Mouse (Mus musculus) thymus, postnatal 25 days (tissue): ENCODE measurements at regions not wholly inside any gene's neighbourhood (a gene's known extent, or its start where the extent isn't known, plus 50 kb on each side); places are given as distances from the start of the nearest gene placed in this dataset.
"Not testable (repeated sequence)": the region's sequence is repeated elsewhere in the genome, so short reads cannot be mapped to it uniquely, and the experiment has no call there.

Experiments
- DNase-seq: peaks from one replicate; pipeline ENCODE4 v3.0.0; 2022

DNA sequence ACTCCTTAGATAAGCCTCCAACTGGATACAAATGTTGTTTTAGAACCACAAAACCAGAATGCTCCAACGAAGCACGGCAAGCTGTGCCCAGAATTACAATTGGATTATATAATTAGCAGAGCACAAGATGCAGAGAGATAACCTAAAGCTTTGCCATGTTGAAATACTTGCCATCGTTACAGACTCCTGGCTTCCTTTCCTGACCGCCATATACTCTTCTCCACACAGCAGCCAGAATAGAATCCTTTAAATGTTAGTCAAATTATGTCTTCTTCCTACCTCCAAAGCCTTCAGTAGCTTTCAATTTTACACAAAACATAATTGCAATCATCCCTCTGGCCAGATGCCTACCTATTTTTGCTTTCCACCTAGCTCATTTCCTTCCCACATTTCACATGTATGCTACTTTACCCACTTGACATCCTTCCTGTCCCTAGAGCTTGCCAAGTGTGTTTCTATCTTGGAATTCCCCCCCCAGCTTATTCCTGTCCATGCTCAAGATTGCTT is 52.8 kb upstream of the G2e3 start:
- no peak for DNase-seq

DNA sequence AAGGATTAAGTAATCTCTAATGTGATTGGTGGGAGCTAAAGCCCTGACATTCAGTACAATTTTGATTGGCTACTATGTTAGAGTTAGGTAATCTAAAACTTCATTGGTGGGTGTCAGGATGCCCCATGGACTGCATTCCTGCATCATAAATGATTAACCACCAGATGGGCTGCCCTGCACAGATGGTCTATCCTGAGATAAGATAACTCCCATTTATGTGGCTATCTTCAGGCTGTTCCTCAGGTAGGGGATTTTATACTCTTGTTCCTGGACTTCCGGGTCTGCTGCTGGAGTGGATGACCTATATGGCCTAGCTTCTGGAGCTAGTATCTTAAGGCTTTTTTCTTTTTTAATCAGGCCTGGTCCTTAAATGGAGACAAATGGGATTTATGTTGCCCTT is 69.5 kb upstream of the G2e3 start:
- DNase-seq, result no peak

DNA sequence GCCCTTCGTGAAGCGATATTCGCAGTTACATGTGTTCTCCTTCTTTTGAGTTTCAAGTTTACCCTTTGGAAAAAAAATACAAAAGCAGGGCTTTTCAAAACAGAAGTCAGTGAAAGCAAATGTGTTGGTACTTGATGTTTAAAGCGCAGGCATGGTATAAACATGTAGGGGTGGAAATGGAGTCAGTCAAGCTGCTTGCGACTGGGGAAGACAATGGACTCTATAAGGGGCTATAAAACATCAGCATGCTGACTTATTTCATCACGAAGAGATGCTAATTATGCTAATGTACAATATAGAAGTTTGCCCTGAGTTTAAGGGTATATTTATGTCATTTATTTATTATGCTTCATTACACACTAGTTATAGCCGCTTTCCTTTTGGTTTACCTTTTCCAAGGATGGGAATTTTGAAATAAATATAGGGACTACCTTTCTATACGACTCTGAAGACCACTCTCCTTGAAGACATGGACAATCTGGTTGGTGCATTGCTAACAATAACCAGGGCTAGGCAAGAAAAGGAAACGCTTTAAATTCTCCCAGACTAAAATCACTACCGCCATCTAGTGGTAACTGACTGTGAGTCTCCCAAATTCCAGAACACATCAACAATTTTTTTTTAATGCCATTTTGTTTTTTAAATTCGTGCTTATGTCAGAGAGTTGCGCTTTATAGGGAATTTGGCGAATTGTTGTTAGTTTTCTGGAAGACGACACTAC is 71.9 kb upstream of the G2e3 start:
- no peak for DNase-seq

DNA sequence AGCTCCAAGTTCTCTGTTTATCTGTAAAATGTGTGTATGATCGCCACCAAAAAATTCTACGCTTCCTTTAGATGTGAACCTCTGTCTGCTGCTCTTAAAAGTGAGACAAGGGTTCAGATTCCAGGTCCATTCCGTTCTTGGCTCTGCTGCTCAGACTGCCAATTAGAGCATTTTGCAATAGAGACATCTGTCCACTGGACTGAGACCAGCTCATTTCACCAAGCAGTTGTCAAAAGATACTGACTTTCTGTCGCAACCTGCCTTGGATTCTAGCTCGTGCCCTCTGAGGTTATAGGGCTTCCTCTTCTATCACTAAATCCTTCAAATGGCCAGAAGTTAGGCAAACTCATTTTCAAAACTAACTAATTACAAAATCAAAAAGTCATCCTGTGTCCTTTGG is 74.4 kb upstream of the G2e3 start:
- DNase-seq, result no peak

DNA sequence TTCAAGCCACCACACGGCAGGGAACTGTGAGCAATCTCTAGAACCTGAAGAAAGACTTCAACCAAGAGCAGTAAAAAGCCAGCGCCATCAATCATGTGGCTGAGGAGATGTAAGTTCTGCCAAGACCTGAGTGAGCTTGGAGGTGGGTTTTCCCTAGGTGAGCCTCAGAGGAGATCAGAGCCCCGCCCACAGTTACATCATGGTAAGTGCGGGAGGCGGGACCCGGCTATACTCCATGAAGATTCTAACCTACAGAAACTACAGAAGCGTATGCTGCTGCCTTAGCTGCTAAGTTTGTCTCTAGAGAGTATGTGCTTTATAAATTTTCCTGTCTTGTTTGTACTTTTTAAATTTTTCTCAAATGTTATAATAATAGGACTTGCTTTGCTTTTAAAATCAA is 105.0 kb upstream of the G2e3 start:
- DNase-seq, result no peak

DNA sequence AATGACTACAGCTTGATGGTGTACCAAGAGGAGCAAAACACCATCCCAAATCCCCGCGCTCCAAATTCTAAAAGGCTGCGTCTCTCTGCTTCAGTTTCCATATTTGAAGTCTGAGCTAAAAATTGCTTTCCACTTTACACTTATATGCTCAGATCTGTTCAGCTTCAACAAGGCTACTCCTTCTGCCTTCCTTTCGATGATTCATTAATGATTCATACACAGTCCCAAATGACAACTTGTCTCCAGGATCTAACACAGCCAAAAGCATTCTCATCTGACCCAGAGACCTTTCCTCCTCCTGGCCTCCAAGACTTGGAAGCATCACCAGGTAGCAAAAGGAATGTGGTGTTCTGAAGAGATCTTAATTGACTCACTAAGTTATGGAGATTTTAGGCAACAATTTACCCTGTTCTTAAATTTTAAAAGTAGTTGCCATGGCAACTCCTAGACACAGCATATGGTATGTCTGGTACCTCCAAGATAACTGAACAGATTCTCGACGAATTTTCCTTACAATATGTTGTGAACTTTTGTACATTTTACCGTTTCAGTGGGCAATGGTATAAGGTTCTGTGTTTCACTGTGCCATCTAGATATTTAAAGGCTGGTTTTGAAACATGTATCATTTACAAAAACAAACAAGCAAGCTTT is 106.6 kb upstream of the G2e3 start:
- DNase-seq, result no peak

DNA sequence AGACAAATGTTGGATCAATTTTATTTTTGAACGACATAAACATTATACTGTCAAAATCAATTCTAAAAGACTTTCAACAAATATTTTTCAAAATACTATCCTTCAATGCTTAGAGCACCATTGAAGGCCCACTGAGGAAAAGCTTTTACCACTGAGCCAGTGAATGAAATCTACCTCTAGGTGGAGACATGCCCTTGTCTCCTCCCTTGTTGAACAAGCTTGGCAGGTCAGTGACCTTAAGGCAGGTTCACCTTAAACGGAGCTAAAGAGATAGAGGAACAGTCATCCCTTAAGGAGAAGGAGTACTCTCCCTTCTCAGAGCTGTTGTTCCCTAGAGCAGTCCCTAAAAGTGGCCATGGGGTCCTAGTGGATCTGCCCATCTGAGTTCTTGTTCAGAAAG is 136.2 kb upstream of the G2e3 start:
- no peak for DNase-seq

DNA sequence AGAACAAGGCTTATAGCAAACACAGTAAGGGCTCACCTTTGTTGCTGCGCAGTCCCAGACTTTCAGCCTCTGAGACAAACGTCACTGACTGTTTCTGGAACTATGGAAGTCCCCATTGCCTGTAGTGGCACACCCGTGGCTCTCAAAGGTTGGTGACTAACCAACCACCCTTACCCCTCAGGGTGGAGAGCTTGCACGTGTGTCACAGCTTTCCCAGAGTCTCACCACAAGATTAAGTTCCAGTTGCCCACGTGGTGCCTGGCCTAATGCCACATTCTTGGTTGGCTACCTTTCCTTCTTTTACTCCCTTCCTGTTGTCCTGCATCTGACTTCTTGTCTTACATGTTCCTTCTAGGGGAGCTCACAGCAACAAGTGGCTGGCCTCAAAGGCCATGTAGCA is 151.6 kb upstream of the G2e3 start:
- DNase-seq, result no peak

DNA sequence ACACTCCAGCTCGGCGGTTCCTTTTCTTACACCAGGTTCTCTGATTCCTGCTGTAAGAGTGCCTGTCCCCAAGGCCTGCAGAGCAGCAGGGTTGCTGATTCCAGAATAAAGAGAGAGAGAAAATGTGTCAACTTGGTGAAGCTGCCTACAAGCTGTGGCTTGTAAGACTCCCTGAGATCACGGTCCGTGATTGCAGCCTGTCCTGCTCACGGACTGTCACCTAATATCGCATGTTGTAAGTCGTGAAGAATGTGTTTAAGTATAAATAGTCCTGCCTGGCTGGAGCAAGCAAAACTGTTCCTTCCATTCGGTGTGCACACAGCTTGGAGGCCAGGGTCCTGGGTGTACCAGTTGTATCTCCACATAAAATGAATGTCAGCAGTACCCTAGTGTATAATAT is 152.7 kb upstream of the G2e3 start:
- no peak for DNase-seq

DNA sequence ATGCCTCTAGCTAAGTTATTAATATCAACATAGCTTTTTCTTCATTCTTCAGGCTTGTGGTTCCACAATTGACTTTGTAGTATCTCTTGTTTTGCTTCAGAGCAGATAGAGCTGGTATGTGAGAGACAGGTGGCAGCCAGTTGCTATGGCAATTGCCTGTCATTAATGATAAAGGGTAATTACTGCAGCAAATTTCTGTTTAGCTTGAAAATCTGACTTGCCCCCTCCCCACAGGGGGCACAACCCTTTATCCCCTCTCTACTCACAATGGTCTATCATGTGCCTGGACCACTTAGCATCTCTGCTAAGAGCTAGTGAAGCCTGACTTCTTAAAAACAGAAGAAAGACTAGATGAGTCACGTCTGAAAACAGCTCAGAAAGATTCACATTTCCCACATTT is 157.1 kb upstream of the G2e3 start:
- no peak for DNase-seq

DNA sequence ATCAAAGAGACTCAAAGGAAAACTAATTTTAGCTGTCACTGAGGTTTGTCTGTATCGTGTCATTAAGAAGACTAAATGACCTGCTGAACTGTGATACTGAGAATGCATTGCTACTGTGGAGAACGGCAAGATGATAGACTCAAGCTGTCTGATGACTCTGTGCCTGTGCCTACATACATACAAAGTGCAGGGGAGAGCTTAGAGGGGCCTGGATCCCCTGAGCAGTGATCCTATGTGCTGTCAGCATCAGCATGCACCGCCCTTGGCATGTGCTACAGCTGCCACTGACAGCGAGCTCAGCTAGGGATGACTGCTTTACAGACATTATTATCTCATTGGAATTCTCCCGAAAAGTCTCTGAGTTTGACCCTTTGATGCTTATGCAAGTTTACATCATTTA is 157.7 kb upstream of the G2e3 start:
- DNase-seq, result no peak

DNA sequence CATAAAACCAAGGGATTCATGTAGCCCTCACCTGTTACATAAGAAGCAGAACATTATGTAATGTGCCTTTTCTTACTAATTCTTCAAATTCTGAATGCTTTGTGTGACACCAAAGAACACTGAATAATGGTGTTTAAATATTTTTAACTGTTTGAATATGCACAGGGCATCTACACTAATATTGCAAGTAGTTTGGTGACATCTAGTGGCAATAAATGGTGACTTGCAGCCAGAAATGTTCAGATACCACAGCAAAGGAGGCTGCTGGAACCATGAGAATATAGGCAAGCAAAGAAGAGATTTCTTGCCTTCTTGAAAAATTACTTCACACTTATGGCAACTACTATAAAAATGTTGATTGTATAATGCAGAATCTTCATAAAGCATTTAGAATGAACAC is 159.6 kb upstream of the G2e3 start:
- no peak for DNase-seq

DNA sequence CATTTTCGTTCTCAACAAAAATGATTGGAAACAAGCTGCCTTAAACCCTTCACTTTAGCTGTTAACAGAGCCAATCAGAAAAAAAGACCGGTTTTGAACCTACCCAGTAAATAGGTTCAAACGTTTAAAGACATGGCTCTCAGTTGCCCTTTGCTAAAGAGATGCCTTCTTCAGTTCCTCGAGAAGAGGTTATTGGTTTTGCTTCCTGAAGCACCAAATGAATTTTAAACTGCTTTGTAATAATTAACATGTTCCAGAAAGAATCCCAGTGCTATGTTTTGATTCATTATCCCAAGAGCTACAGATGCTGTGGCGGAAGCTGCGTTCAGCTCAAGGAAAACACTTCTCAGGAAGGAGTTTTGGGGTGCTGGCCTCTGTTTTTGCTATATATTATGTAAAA is 160.1 kb upstream of the G2e3 start:
- no peak for DNase-seq

DNA sequence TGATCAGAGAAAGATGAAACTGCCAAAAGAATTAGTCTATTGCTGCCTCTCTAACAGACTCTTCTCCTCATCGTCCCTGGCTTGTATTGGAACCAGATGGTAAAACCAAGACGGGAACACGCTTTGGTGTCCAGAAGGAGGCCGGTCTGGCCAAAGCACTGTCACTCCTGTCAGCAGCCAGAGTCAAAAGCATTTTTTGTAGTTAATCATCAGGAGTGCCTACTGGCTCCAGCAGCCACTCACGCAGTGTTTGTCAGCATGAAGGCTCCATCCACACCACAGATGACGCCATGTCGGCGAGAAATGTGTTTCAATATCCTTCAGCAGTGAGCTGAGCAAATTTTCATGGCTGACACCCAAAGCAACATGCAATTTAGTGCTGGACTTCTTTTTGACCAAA is 162.1 kb upstream of the G2e3 start:
- DNase-seq, result no peak

DNA sequence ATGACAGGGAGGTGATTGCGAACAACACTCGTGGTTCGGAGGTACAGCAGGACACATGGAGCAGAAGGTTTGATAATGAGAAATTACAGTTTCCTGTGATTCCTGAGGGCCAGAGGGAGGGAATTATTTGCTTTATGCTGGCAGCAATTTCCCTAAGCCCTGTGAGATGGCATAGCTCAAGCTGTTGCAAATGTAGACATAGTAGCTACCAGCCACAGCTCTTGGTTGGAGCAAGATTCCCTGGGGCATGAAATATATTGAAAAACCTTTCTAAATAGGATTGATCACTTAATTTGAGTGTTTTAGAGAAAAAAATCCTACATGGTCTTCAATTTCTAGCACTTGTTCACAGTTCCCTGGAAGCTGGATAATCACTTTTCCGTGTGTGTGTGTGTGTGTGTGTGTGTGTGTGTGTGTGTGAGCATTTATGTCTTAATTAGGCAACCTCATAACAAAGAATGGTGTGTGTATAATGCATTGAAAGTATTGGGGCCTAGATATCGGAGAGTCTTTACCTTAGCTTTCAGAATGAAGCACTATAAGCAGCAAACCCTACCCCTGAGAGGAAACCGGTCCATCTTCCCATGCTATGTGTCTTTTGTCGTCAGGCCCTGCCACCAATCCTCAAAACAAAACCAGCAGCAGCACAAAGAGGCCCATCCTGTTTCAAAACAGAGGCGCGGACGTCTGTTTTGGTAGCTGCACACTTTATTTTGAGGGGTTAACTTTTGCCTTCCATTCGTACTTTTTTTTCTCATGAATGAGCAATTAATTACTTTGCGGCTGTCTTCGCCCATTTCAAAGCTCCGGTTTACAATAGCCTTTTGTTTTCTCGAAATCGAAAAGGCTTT is 172.7 kb upstream of the G2e3 start:
- no peak for DNase-seq

DNA sequence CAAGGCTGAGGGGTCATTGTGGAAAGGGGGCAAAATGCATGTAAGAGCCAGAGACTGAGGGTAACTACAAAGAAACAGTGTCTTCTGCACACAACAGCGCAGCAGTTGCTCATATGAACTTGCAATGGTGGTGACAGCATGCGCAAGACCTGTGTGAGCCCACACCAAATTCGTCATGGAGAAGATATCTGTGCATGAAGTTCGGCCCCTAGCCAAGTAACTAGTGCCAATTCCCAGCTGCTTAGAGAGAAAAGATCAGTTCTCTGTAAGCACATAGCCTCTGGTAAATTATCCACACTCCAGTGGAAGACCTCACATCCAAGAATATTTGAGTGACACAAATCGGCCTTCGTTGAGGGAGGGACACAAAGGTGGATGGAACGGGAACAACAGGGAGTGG is 182.7 kb upstream of the G2e3 start:
- DNase-seq, result no peak

DNA sequence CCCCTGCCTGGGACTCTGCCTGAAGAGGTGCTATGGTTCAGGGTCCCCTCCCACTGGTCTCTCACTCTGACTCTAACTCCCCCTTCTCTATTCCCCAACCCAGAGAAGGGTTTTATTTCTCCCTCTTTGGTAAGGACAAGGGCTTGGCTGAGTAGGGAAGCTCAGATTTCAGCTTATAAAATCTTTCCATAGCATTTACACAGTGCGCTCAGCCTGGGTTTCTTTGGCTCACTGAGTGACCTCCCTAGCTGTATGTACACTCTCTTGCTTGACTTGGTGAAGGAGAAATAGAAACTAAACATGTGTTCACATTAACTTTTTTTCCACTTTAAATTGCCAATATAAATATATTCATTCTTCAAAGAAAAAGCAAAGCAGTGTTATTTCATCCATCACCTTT is 186.9 kb upstream of the G2e3 start:
- DNase-seq, result no peak

DNA sequence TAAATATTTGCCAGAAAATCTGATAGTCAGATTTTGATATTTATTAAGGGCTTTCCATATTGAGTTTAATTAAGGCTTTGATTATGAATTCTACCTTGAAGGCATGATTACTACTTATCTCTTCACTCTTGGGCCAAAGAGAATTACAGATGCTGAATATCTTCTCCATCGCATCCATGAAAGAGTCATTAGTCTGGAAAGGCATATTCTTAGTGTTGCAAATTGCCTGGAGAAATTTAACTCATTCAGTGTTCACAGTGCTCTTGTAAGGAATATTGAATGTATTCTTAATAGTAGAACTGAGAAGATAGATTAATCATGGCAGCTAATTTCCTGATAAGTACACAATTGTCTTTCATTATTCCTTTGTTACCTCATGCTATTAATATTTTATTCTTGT is 187.7 kb upstream of the G2e3 start:
- no peak for DNase-seq

DNA sequence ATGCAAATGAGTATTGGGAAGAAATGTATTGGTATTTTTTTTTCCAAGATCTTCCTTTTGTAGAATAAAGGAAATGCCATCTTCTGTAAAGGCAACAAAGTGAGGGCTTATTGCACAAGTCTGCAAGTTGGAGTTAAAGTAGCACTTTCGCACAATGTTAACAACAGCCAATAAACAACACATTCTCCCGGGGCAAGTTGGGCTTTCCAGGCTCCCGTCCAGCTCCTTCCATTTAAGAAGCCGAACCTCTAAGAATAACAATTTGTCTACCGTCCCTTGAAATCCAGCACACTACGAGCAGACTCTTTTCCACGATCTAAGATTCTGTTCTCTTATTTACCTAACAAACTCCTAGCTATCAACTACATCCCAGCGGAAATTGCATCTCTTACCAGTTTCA is 199.9 kb upstream of the G2e3 start:
- no peak for DNase-seq

DNA sequence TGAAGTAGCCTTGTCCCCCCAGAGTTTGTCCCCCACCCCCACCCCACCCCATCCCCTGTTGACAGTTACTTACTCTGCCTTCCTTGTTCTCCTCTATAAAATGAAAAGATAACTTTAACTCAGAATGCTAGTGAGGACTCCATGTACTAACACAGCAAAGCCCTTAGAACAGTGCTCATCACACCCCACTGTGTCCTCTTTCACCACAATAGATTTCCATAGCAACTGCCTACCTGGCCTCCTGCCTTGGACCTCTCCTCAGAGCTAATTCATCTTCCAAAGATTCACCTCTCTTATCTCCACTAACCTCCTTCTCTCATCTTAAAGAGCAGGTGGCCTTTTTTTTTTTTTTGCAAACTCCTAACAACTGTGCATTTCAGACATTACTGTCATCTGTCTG is 204.0 kb upstream of the G2e3 start:
- DNase-seq, result no peak

DNA sequence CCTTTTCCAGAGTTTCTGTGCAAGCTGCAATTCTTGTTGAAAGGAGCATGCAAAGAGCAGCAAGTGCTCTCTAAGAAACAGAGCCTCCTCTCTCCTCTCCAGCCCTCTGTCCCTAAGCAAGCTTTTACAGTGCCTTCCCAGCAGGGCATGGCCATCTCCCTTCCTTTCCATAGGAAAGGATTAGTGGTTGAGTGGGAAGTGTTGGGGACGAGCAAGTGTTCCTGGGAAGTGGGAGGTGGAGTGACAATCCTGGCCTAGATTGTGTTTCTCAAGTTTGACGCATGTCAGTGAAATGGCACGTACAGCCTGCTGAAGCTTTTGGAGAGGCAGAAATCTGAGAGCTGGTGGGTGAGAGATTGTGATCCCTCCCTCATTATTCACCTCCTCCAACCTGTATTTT is 204.7 kb upstream of the G2e3 start:
- no peak for DNase-seq

DNA sequence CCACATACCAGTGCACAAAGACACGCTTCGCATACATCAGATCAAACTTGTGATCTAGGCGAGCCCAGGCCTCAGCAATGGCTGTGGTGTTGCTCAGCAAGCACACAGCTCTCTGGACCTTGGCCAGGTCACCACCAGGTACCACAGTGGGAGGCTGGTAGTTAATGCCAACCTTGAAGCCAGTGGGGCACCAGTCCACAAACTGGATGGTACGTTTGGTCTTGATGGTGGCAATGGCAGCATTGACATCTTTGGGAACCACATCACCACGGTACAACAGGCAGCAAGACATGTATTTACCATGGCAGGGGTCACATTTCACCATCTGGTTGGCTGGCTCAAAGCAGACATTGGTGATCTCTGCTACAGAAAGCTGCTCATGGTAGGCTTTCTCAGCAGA is 214.2 kb upstream of the G2e3 start:
- DNase-seq, result not testable (repeated sequence)

DNA sequence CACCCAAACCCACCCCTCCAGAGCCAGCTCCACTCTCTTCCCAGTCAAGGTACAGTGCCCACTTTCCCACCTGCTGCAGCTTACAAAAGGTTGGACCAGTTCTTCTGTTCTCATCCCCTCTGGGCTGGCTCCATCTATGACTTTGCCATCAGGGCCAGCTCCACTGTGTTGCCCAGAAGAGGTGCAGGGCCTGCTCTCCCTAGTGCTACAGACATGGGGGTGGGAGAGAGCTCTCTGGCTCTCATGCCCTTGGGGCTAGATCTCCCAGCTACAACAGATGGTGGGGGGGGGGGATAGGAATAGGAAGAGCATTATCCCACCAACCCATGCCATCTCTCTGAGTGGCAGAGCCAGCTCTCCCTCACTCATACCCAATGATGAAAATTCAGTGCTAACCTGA is 219.6 kb upstream of the G2e3 start:
- DNase-seq, result no peak

DNA sequence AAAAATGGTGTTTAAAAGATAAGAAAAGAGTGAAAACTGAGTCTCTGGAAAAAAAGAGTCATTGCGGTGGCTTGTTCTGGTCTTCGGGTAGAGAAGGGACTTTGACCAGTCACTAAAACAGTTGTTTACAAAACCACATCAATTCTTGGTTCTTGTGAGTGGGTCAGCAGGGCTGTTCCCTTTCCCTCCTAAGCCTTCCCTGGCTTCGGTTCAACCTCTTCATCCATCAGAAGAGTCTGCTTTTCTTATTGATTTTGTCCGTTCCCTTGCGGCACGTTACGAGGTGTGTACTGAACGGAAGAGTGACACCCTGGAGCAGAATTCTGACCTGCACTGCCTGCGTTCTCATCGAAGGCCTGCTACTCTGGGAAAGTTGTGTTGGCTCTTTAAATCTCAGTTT is 229.1 kb upstream of the G2e3 start:
- no peak for DNase-seq
